Mouse (Mus musculus) forebrain, embryonic 10.5 days (tissue): ENCODE results near the gene Bbs9. TPM values are rescaled to one million over a fixed set of nuclear protein-coding genes. Genes with fewer than 3 reads are reported as not detected.
"Not testable (repeated sequence)": the region's sequence is repeated elsewhere in the genome, so short reads cannot be mapped to it uniquely, and the experiment has no call there.

ENCODE experiments used
- DNase-seq: peaks from one replicate; pipeline ENCODE4 v3.0.0-alpha.2; 2017; ENCODE audit warnings: low spot score; ENCODE audit errors: extremely low spot score
- H3K27ac ChIP-seq: fragments of 300-500 bp; sonication (generic); 2 replicates; pipeline ENCODE4 v1.5.1; 2016; ENCODE audit warnings: mild to moderate bottlenecking
- H3K27me3 ChIP-seq: fragments of 300-500 bp; sonication (generic); 2 replicates; pipeline ENCODE4 v1.6.1; 2016; ENCODE audit warnings: mild to moderate bottlenecking; ENCODE audit not compliant: poor library complexity, severe bottlenecking
- H3K36me3 ChIP-seq: fragments of 300-500 bp; sonication (generic); replicated peaks from 2 replicates; pipeline ENCODE4 v1.6.1; 2016; ENCODE audit warnings: mild to moderate bottlenecking, moderate library complexity
- H3K4me1 ChIP-seq: fragments of 300-500 bp; sonication (generic); 2 replicates; pipeline ENCODE4 v1.6.1; 2016
- H3K4me3 ChIP-seq: fragments of 300-500 bp; sonication (generic); 2 replicates; pipeline ENCODE4 v1.5.1; 2016; ENCODE audit warnings: mild to moderate bottlenecking, moderate library complexity
- H3K9me3 ChIP-seq: fragments of 300-500 bp; sonication (generic); 2 replicates; pipeline ENCODE4 v1.6.1; 2016; ENCODE audit warnings: mild to moderate bottlenecking, moderate library complexity
- WGBS: fragments of 180-500 bp; shearing (Covaris S2); methylation state at CpG from one replicate; pipeline ENCODE4 v1.1.7; 2016; 5-methylcytosine and 5-hydroxymethylcytosine counted together
- polyA plus RNA-seq: library from polyadenylated mRNA; unstranded; fragments of >200 nt; fragmentation: Nextera tagmentation; extraction: Ambion mirVana; gene quantifications from 2 replicates; pipeline ENCODE4 v1.2.1, GENCODE M21; 2016

Bbs9 gene
- polyA plus RNA-seq, 1 experiment from 2014 or later = 14.6 TPM

- H3K27me3 ChIP-seq = no peaks in the 10 kb centered on the region
- H3K27ac ChIP-seq = no peak overlapping the region
- no peaks in the 10 kb centered on the region for H3K36me3 ChIP-seq
- no peak for DNase-seq
- 88% methylated on average over 3 of the region's 3 CpGs for WGBS
- H3K4me1 ChIP-seq = no peaks in the 10 kb centered on the region
- H3K4me3 ChIP-seq = no peak overlapping the region
- H3K9me3 ChIP-seq = no peaks in the 10 kb centered on the region
These were observed 373.3 kb downstream of the Bbs9 start for GRCm38 (mm10) chr9:22848800-22849199.

GRCm38 (mm10) chr9:22849212-22849611 lies 373.7 kb downstream of the Bbs9 start:
- H3K4me3 ChIP-seq = no peak overlapping the region
- H3K36me3 ChIP-seq = no peaks in the 10 kb centered on the region
- no peaks in the 10 kb centered on the region for H3K9me3 ChIP-seq
- no peaks in the 10 kb centered on the region for H3K4me1 ChIP-seq
- DNase-seq = no peak
- H3K27ac ChIP-seq = no peak overlapping the region
- H3K27me3 ChIP-seq = no peaks in the 10 kb centered on the region
- 89% methylated on average over 4 of the region's 4 CpGs for WGBS

GRCm38 (mm10) chr9:22869147-22869546 lies 393.6 kb downstream of the Bbs9 start:
- H3K36me3 ChIP-seq, H3K27ac ChIP-seq, H3K9me3 ChIP-seq, DNase-seq, H3K27me3 ChIP-seq, H3K4me1 ChIP-seq, H3K4me3 ChIP-seq: not testable (repeated sequence)
- 90% methylated on average over 6 of the region's 6 CpGs for whole genome bisulfite sequencing

DNA sequence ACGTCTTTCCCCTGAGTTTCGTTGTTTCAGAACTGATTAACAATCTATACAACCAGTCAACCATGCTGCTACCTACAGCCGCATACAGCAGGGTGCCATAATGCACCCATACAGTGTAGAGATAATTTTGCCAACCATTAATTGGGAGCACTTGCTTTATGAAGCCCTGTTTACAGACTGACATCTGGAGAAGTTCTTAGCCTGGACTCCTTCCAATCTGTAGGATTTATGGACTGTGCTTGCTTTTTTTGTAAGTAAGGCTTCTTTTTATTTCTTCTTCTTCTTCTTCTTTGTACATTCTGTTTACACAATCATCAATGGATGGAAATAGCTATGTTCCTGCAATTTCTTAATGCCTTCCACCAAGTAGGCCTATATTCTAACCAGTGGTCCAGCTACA lies 395.1 kb downstream of the Bbs9 start:
- Histone ChIP-seq H3K36me3 (no peaks in the 10 kb centered on the region), H3K9me3 (no peaks in the 10 kb centered on the region), H3K4me1 (no peaks in the 10 kb centered on the region), H3K27ac (no peak overlapping the region), H3K27me3 (no peaks in the 10 kb centered on the region), H3K4me3 (no peak overlapping the region)
- WGBS = 88% methylated on average over 3 of the region's 3 CpGs
- DNase-seq = no peak

DNA sequence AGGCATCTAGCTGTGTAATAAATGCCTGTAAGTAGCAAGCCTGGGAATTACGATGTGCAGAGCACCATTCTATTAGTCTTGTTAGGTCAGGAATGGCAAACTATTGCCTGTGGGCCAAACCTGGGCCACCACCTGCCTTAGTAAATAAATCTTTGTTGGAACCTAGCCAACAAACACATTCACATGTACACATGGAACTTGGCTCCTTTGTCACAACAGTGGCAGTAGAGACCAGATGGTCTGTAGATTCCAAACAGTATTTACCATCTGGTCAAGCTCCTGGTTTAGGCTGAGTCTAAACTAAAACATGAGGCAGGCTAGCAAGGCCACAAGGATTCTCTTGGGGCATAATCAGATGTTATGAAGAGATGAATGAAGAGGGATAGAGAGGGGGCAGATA lies 399.7 kb downstream of the Bbs9 start:
- Histone ChIP-seq H3K27me3 (no peaks in the 10 kb centered on the region), H3K4me1 (no peaks in the 10 kb centered on the region), H3K9me3 (no peaks in the 10 kb centered on the region), H3K27ac (no peak overlapping the region), H3K4me3 (no peak overlapping the region), H3K36me3 (no peaks in the 10 kb centered on the region)
- 87% methylated on average over 1 of the region's 1 CpGs for WGBS
- no peak for DNase-seq

DNA sequence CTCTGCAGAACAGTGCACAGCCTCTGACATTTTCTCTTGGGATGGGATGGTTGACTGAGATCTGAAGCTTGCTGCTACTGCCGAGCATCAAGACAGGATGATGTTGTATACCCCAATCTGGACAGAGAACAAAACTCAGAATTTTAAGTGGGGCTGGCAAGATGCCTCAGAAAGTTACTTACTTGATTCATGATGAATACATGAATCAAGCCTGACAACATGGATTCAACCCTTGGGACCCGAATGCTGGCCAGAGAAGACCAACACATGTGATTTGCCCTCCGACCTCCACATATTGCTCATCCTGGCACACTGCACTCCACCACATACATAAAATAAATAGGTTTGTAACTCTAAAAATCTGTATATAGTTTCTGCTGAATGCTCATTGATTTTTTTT lies 403.8 kb downstream of the Bbs9 start:
- 94% methylated on average over 3 of the region's 3 CpGs for WGBS
- no peak for DNase-seq
- H3K4me3 ChIP-seq = no peak overlapping the region
- no peaks in the 10 kb centered on the region for H3K36me3 ChIP-seq
- H3K27me3 ChIP-seq = no peaks in the 10 kb centered on the region
- H3K9me3 ChIP-seq = no peaks in the 10 kb centered on the region
- H3K4me1 ChIP-seq = no peaks in the 10 kb centered on the region
- H3K27ac ChIP-seq = no peak overlapping the region

GRCm38 (mm10) chr9:22886351-22886750 lies 410.8 kb downstream of the Bbs9 start:
- Histone ChIP-seq H3K9me3 (no peaks in the 10 kb centered on the region), H3K27me3 (no peaks in the 10 kb centered on the region), H3K36me3 (no peaks in the 10 kb centered on the region), H3K4me3 (no peak overlapping the region), H3K4me1 (no peaks in the 10 kb centered on the region), H3K27ac (no peak overlapping the region)
- 80% methylated on average over 4 of the region's 4 CpGs for WGBS
- no peak for DNase-seq

- WGBS = 78% methylated on average over 3 of the region's 3 CpGs
- DNase-seq = no peak
- no peaks in the 10 kb centered on the region for H3K27me3 ChIP-seq
These were observed 429.9 kb downstream of the Bbs9 start for GRCm38 (mm10) chr9:22905434-22905833.

DNA sequence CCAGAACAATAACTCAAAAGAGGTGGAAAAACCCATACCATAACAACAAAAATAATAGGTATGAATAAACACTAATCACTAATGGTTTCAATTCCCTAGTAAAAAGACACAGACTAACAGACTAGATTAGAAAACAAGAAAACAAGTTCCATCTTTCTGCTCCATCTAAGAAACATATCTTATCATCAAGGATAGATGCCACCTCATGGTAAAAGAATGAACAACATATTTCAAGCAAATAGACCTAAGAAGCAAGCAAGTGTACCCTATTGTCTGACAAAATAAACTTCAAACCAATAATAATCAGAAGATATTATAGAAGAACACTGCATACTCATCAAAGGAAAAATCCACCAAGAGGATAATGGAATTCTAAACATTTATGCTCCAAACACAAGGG lies 441.3 kb downstream of the Bbs9 start:
- no peak for DNase-seq
- no peak overlapping the region for H3K27ac ChIP-seq
- no peak overlapping the region for H3K4me3 ChIP-seq

More at GRCm38 (mm10) chr9:22905434-22905833, 429.9 kb downstream of the Bbs9 start:
- Histone ChIP-seq H3K4me1 (no peaks in the 10 kb centered on the region), H3K4me3 (no peak overlapping the region), H3K36me3 (no peaks in the 10 kb centered on the region), H3K27ac (no peak overlapping the region), H3K9me3 (no peaks in the 10 kb centered on the region)

DNA sequence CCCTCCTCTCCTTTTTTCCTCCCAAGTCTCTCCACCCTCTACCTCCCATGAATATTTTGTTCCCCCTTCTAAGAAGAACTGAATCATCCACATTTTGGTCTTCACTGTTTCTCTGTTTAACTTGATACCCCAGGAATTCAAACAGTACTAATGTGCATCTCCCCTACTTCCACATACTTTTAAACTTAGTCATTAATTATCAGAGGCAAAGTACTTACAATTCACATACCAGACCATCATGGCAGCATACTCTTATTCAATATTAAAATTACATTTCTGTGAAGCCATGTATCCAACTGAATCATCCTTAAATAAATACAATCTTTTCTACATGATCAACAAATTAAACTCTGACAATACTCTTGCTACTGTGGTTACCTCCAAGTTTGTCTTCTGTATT lies 460.1 kb downstream of the Bbs9 start:
- no peak overlapping the region for H3K27ac ChIP-seq
- DNase-seq = no peak
- no peaks in the 10 kb centered on the region for H3K9me3 ChIP-seq
- H3K27me3 ChIP-seq = no peaks in the 10 kb centered on the region
- no peak overlapping the region for H3K4me3 ChIP-seq
- H3K36me3 ChIP-seq = no peaks in the 10 kb centered on the region
- no peaks in the 10 kb centered on the region; the same call in 1 of the 2 replicates for H3K4me1 ChIP-seq

More for the DNA sequence above, 441.3 kb downstream of the Bbs9 start:
- no peaks in the 10 kb centered on the region for H3K27me3 ChIP-seq
- no peaks in the 10 kb centered on the region for H3K36me3 ChIP-seq
- no peaks in the 10 kb centered on the region for H3K9me3 ChIP-seq
- H3K4me1 ChIP-seq = no peaks in the 10 kb centered on the region

Other genes with a start within 250 kb of the Bbs9 start
- gene Zfp599, start 215.8 kb upstream of the Bbs9 start, polyA plus RNA-seq = 8.0 and 9.3 TPM in 2 replicates
- gene Zfp810, start 168.1 kb upstream of the Bbs9 start, polyA plus RNA-seq = 22.9 and 23.5 TPM in 2 replicates
- 39.2 and 40.8 TPM in 2 replicates for gene Anln, start 86.5 kb upstream of the Bbs9 start, polyA plus RNA-seq
- 9.4 and 9.5 TPM in 2 replicates for gene 9530077C05Rik, start 64.2 kb upstream of the Bbs9 start, polyA plus RNA-seq
- gene Gm17545, start 21.4 kb upstream of the Bbs9 start, polyA plus RNA-seq = not detected in 2 replicates
- 43.8 and 43.9 TPM in 2 replicates for gene Rp9, start 6.0 kb upstream of the Bbs9 start, polyA plus RNA-seq